Mouse (Mus musculus): ENCODE data around the gene Pign.
A peak's percentile ranks its signal among the peaks of the same experiment; 100 is the strongest.

Pign gene

DNA sequence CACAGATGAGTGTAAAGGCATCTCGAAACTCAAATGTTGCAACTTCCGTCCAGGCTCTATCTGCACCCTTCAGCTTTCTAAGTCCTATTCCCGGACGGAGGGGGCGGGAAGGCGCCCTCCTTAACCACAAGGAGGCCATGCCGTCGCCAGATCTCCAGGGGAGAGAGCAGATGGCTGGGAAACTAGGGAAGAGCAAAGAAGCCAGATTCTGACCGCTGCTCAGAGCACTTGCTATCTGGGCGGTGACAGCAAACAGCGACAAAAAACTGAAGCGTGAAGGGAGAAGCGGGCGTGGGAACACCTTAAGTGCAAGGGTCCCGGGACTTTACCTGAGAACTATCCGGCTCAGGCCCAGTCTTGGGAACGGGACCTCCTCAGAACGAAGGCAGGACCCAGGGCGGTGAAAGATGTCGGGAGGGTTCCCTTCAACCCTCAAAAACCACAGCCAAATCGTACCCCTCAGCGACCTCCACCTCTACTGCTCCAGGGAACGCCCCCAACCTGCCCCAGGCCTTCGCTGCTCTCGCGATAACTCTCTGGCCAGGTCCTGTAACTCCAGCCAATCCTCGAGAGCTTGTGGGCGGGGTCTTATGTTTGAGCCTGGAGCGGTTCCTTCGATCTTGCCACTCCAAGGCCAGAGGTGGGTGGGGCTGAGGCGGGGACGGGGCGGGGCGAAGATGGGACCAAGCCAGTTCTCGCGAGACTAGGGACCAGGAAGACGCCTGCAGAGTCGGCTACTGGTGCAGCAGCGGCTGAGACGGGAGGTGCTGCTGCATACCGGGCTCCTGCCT is at the start of gene Pign, which contains the start of gene Relch:
Gene Pign, minus strand, starts transcription at position 507 of the 791 bp plus-strand sequence.
Gene Relch, plus strand, starts transcription at position 691 of the 791 bp plus-strand sequence.
- peak; percentile 97 for ATAC-seq (ENCODE audit: insufficient number of reproducible peaks, low FRiP score, low TSS enrichment)

GRCm38 (mm10) chr1:105712822-105713221 is 49.3 kb upstream of the Pign start:
- ATAC-seq (ENCODE audit: insufficient number of reproducible peaks, low FRiP score, low TSS enrichment): no peak

DNA sequence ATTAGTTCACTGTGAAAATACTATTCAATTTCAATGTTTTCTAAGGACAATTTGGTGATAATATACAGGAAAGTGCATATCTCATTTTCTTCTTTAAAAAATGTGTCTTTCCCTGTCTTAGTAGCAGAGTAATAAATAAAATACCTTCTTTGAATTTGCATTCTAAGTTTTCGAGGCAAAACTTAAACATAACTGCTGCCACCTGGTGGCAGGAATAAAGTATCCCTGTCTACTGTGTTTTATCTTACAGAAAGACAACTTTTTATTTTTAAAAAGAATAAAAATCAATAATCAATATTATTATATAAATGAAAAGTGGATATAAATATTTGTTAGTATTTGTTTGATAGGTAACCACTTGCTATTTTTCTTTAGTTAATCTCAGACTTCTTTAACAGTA is 47.8 kb upstream of the Pign start:
- no peak for ATAC-seq (ENCODE audit: insufficient number of reproducible peaks, low FRiP score, low TSS enrichment)

- ATAC-seq (ENCODE audit: insufficient number of reproducible peaks, low FRiP score, low TSS enrichment): no peak
These were observed 45.9 kb upstream of the Pign start for GRCm38 (mm10) chr1:105709415-105709814.

DNA sequence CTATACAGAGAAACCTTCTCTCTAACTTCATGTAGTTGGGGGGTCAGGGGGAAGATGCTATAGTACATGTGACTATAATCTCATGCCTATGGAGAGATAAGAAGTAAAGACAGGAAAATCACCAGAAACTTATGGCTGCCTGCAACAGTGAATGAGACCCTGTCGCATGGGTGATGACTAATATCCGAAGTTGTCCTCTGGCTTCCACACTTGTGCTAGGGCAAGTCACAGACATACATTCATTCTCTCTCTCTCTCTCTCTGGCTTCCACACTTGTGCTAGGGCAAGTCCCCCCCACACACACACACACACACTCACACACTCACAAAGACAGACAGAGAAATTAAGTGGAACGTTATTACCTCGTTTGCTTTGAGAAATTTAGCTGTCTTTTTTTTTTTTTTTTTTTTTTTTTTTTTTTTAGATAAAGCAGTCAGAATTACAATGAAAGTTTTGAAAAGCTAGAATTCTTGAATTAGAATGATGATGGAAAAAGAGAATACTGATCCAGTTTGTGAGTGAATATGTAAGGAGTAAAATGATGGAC is 37.6 kb upstream of the Pign start:
- no peak for ATAC-seq (ENCODE audit: insufficient number of reproducible peaks, low FRiP score, low TSS enrichment)

DNA sequence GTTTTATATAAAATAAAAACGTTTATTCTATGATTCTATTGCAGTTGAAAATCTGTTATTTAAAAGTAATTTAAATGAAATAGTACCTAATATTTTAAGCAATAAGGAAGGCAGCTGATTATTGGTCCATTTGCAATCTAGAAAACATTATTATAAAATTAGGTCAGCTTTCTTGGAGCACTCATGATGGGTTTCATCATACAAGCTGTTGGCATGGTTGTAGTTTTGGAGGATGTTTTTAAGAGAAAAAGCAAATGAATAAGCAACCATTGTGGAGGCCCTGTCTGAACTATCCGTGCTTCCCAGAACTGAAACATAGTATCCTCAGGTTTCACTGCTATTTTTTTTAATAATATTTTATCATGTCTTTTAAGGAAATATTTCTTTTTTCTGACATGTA is 32.1 kb upstream of the Pign start:
- no peak for ATAC-seq (ENCODE audit: insufficient number of reproducible peaks, low FRiP score, low TSS enrichment)

DNA sequence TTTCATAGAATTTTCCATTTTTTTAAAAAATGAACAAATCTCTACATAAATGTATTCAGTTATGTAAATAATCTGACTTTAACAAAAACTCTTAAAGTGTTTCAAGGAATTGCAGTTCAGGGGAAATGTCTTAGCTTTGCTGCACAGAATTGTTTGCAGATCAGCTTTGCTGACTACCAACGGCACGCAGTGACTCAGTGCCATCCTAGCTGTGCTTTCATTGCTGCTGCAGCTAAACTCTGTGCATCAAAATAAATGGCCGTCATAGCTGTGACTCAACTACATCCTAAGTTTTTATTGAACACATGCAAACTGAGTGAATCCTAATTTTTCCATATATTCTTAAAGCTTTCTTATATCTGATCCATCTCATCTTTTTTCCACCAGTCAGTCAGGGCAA is 22.0 kb upstream of the Pign start:
- ATAC-seq (ENCODE audit: insufficient number of reproducible peaks, low FRiP score, low TSS enrichment): no peak

DNA sequence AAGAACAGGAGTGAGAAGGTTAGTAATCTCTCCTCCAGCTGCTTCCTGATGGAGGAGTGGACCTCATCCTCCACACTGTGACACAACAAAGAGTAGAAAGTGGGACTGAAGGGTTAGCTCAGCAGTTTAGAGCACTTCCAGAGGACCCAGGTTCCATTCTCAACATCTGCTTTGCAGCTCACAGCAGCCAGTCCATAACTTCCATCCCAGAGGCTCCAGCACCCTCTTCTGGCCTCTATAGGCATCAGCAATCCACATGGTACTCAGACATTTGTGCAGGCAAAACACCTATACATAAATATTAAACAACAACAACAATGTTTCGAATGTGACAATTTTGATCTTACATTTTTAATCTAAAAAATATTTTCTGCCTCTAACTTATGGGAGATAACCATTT is 17.1 kb upstream of the Pign start:
- no peak for ATAC-seq (ENCODE audit: insufficient number of reproducible peaks, low FRiP score, low TSS enrichment)

DNA sequence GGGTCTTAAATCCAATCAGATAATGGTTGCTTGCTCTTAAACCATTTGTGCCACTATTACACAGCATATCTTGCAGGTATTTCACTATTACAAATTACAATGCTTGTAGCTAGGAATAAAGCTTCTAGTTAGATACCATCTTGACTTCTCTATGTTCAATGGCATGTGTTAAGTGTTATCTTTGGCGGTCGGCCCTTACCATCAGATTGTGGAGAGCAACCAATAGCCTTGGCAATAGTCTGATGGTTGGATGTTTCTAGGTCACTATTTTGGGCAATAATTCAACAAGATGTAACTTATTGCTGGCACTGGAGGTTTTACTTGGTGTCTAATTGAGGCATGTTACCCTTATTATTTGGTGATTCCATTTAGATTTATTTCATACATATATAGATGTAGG is 11.3 kb upstream of the Pign start:
- ATAC-seq (ENCODE audit: insufficient number of reproducible peaks, low FRiP score, low TSS enrichment): peak; percentile 40; the same call in 1 of the 2 replicates

- no peak for ATAC-seq (ENCODE audit: insufficient number of reproducible peaks, low FRiP score, low TSS enrichment)
These were observed 6.2 kb upstream of the Pign start for GRCm38 (mm10) chr1:105669700-105670099.

DNA sequence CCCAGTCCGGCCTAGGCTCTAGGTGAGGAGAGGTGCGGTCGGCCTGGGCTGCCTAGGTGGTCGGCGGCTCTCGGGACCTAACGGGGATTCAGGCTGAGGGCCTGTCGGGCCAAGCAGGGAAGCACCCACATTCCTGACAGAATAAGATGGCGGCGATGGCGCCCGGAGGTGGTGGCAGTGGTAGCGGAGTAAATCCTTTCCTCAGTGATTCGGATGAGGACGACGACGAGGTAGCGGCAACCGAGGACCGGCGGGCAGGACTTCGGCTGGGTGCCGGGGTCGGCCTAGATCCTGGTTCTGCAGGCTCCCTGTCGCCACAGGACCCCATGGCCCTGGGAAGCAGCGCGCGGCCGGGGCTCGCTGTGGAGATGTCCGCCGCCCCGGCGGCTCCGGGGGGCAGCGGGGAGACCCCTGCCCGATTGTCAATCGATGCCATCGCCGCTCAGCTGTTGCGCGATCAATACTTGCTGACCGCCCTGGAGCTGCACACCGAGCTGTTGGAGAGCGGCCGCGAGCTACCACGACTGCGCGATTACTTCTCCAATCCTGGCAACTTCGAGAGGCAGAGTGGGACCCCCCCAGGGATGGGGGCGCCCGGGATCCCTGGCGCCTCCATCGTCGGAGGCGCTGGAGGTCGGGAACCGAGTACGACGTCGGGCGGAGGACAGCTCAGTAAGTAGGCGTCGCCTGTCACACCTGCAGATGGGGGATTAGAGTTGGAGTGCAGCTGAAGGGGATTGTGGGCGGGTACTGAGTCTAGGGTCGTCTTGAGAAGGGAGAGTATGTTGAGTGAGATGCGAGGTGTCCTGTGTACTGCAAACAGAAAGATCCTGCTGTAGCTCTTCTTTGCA is 710 bp upstream of the Pign start:
- ATAC-seq (ENCODE audit: insufficient number of reproducible peaks, low FRiP score, low TSS enrichment): 0 out of 2 replicates have a peak, but pooled peaks have one; percentile 16

- ATAC-seq (ENCODE audit: insufficient number of reproducible peaks, low FRiP score, low TSS enrichment): no peak
These were observed 682 bp downstream of the Pign start for GRCm38 (mm10) chr1:105662820-105663170.

DNA sequence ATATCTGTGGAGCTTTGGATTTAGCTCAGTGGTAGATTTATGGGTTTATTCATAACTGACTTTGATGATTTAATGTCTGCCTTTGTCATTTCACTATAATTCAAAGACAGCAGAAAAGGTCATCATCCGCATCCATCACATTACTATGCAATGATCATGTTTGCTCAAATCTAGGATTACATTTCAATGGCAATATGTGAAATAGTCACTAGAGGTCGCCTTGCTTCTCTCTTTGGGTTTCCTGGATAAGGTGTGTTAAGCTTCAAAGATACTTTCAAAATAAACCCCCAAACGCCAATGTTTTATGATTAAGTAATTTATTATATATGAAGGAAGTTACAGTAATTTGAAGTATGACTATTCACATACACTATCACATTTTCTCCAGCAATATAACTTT is 3.5 kb downstream of the Pign start:
- ATAC-seq (ENCODE audit: insufficient number of reproducible peaks, low FRiP score, low TSS enrichment): no peak

DNA sequence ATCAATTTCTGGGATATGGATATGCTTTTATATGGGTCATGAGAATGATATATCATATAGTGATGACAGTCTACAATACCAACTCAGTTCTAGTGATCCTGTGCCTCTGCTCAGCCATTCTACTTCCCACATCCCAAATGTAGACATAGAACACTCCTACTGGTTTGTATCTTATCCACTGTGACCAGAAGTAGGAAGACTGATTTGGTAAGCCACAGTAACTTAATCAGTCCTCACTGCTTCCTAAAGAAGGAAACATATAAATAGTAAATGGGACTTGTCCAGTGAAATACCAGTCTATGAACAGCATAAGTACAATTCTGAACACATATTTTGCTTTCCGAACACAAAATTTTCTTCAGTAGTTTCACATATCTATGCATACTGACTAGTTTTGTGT is 9.5 kb downstream of the Pign start:
- ATAC-seq (ENCODE audit: insufficient number of reproducible peaks, low FRiP score, low TSS enrichment): no peak

DNA sequence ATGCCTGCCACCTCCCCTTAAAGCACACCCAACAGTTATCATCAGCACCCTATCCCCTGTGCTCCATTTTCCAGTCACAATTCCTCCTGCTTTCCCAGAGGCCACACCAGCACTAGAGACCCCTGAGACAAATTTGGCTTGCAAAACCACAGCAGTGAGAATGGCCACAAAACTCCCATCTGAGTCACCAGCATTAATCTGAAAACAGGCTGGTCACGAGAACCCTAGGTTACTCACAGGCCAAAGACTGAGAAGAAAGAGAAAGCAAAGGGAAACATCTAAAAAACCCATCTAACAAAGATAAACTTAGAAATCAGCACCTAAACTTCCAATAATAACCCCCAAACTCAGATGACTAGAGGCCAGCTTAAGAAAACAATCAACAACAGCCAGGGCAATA is 12.8 kb downstream of the Pign start:
- ATAC-seq (ENCODE audit: insufficient number of reproducible peaks, low FRiP score, low TSS enrichment): no peak

- ATAC-seq (ENCODE audit: insufficient number of reproducible peaks, low FRiP score, low TSS enrichment): no peak
These were observed 19.4 kb downstream of the Pign start for GRCm38 (mm10) chr1:105644093-105644492.

DNA sequence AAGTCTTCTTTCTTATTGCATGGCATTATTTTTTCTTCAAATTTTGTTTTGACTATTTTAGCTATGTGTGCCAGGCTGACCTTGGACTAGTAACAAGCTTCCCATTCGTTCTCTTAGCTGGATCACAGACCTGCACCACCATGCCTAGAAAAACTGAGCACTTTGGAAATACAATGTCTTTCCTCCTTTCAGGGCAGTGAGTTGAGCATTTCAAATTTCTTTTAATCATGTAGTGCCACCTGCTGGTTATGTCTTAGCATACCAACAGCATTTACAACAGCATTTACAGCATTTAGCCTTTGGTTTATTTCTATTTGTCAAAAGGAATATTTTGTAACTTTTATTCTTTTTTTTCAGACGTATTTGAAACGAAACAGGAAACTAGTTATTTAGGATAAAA is 33.0 kb downstream of the Pign start:
- ATAC-seq (ENCODE audit: insufficient number of reproducible peaks, low FRiP score, low TSS enrichment): peak; percentile 85

- ATAC-seq (ENCODE audit: insufficient number of reproducible peaks, low FRiP score, low TSS enrichment): no peak
These were observed 73.8 kb downstream of the Pign start for GRCm38 (mm10) chr1:105589673-105590072.

- no peak for ATAC-seq (ENCODE audit: insufficient number of reproducible peaks, low FRiP score, low TSS enrichment)
These were observed 74.8 kb downstream of the Pign start for GRCm38 (mm10) chr1:105588697-105589096.

DNA sequence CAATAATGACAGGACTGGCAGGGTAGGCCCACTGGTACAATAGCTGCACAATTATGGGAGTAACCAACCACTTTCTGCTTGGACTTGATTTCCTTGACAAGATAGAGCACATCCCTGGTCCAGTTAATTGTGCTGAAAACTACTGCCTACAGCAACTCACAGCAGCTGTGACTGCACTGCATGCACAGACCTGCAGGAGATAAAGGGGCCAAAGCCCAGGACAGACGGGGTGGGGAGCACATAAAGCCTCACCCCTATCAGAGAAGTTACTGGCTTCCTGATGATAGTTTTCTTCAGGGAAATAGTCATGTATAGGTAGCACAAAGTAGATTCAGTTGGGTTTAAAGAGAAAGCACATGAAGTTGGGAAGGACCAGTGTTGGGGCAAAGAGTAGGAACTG is 80.7 kb downstream of the Pign start:
- no peak for ATAC-seq (ENCODE audit: insufficient number of reproducible peaks, low FRiP score, low TSS enrichment)

- no peak for ATAC-seq (ENCODE audit: insufficient number of reproducible peaks, low FRiP score, low TSS enrichment)
These were observed 82.6 kb downstream of the Pign start for GRCm38 (mm10) chr1:105580909-105581308.

All from cerebellum, adult (tissue).